ENCODE assay signal across 8 mouse cellular contexts in the genomic region with DNA sequence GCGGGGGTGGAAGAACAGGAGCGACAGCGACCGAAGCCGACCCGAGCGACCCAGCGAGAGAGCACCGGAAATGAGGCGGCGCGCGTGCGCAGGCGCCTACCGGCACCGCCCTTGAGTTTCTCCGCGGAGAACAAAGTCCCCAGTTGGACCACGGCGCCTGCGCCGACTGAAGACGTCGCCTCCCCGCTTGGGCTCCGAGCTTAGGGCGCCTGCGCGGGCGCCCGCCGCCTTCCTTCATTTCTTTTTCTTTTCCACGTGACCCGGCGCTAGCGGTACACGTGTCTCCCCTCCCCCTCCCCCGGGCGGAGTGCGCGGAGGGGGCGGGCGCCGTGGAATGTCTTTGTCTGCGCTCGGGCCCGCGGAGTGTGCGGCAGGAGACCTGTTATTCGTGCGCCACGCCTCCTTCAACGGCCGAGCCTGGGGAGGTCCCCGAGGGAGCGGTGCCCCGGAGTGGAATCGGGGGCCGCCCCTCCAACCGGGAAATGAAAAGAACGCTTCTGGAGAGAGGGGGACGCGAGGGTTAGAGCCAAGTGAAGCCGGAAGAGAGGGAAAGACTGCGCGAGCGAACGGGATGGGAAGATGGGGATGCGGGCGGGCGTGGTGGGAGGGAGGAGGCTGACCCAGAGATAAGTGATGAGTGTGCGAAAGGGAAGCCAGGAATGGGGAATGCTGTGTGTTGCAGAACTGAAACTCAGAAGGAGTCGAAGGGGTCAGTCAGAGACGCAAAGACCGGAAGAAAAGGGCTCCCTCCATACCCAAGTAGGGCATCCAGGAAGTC. TPM values are rescaled to one million over a fixed set of nuclear protein-coding genes. Genes with fewer than 3 reads are reported as not detected.
DNase-seq lines count a peak whose midpoint lies in the region; ATAC-seq lines count a peak whose summit lies in the region.

A gene (minus strand): TSS at position 72 of the 778 bp plus-strand sequence.

- peak within 1 kb of the TSS; percentile 99 for H3K9ac ChIP-seq in hindbrain, embryonic 16.5 days (ENCODE audit: low read depth, low read length)

- peak; percentile 95 for ATAC-seq in hindbrain, embryonic 16.5 days

- under 1% methylated on average over 68 of the region's 76 CpGs for WGBS in hindbrain, embryonic 16.5 days
- WGBS in macrophage (ENCODE audit: missing documents), result under 1% methylated on average over 73 of the region's 76 CpGs

- no peaks in the 10 kb centered on the region for H3K9me3 ChIP-seq in hindbrain, embryonic 16.5 days (ENCODE audit: control insufficient read depth, low read length)

- peak within 1 kb of the TSS; percentile 80 for H3K4me2 ChIP-seq in hindbrain, embryonic 16.5 days (ENCODE audit: low read length)

- peaks cover 43% of the 10 kb centered on the region for H3K79me2 ChIP-seq in macrophage (ENCODE audit: inconsistent target)

- H3K4me3 ChIP-seq in hindbrain, embryonic 16.5 days (ENCODE audit: low read length), result peak within 1 kb of the TSS; percentile 99
- peak within 1 kb of the TSS; percentile 93 for H3K4me3 ChIP-seq in macrophage (ENCODE audit: inconsistent target)

- H3K27me3 ChIP-seq in hindbrain, embryonic 16.5 days (replicated peaks; ENCODE audit: control insufficient read depth, insufficient read depth, low read length), result no peaks in the 10 kb centered on the region

- H3K4me1 ChIP-seq in hindbrain, embryonic 16.5 days (ENCODE audit: control insufficient read depth, insufficient read depth, low read depth, low read length), result peaks cover 25% of the 10 kb centered on the region

- no peaks in the 10 kb centered on the region for H3K36me3 ChIP-seq in hindbrain, embryonic 16.5 days (ENCODE audit: control insufficient read depth, insufficient read depth, low read length)
- H3K36me3 ChIP-seq in macrophage (ENCODE audit: inconsistent target), result no peaks in the 10 kb centered on the region

- DNase-seq in WW6 (ENCODE audit: low read depth, low spot score), result peak; percentile 93
- DNase-seq in cerebellum, postnatal 4 days (ENCODE audit: low spot score in 2 of 2), result peak; percentile 94 to 98
- DNase-seq in gastrocnemius, adult 18-20 months (ENCODE audit: low spot score), result peak; percentile 95
- DNase-seq in left cerebral cortex, adult 18-20 months (ENCODE audit: low spot score in 2 of 2), result peak; percentile 93 to 96
- peak; percentile 96 for DNase-seq in right cerebral cortex, adult 18-20 months
- peak; percentile 89 for DNase-seq in urinary bladder, postnatal 10 days (ENCODE audit: low spot score)

- peak within 1 kb of the TSS; percentile 99 for H3K27ac ChIP-seq in hindbrain, embryonic 16.5 days (ENCODE audit: low read depth, low read length)
- H3K27ac ChIP-seq in macrophage, result peak within 1 kb of the TSS; percentile 95

RNA-seq across cellular contexts. Expression of the gene that starts here (rescaled TPM):
- total RNA-seq in gastrocnemius, adult 18-20 months (2021), result 10 to 100 TPM; 22.7 to 24.3 TPM
- polyA plus RNA-seq in hindbrain, embryonic 16.5 days (2015; fragmentation: Nextera tagmentation; extraction: Ambion mirVana), result 96.3 and 104 TPM in 2 replicates
- 10 to 100 TPM; 92.3 to 98.4 TPM for total RNA-seq in left cerebral cortex, adult 18-20 months (2021)
- total RNA-seq in macrophage (2018; cell fraction: chromatin; rRNA removed), result 100 to 1,000 TPM in 22 of 26 experiments, 10 to 100 TPM in 4; 78.6 to 300 (median 190) TPM
- 10 to 100 TPM; 50.6 to 74.3 (median 65.3) TPM for total RNA-seq in macrophage (2018; cell fraction: cytosol; rRNA removed)
- total RNA-seq in macrophage (2018; cell fraction: nucleus; rRNA removed), result 100 to 1,000 TPM in 16 of 26 experiments, 10 to 100 TPM in 10; 64.4 to 276 (median 115) TPM
- polyA plus RNA-seq in macrophage (2018), result 60.8 to 81.1 TPM (median 62.9 TPM) in 3 replicates

Comparison
In these comparisons a context has a peak if more than half of its experiments do, and no peak if none do; other contexts are left out.
1. Peak in every context shown above with its lines: DNase-seq, ATAC-seq, H3K4me3 ChIP-seq and H3K27ac ChIP-seq.